In genomic region chr13:45444652-45445051, GRCm38 (mm10) we compare ENCODE assay signal across 23 mouse cellular contexts. TPM values are rescaled to one million over a fixed set of nuclear protein-coding genes. Genes with fewer than 3 reads are reported as not detected.
A peak's percentile ranks its signal among the peaks of the same experiment; 100 is the strongest.
DNase-seq lines count a peak whose midpoint lies in the region; ATAC-seq and TF ChIP-seq lines count a peak whose summit lies in the region.
"Had no signal": no experiment of that assay in that cellular context is flagged by ENCODE, and none has a peak within 500 bp of the region (broad histone marks: within the 10 kb centered on the region; RNA-seq: fewer than 3 reads in every experiment).

No protein-coding gene starts in this region.

- TF ChIP-seq POLR2A in liver, adult 2 months (IDR thresholded peaks at IDR 0.05; ENCODE audit: extremely low read depth, insufficient read depth, low read length) = no peak
- no peak for TF ChIP-seq POLR2A in MEL (IDR thresholded peaks at IDR 0.05; ENCODE audit: control insufficient read depth in 1 of 2, insufficient read depth in 1 of 2, low read depth in 1 of 2, low read length in 2 of 2, poor library complexity in 1 of 2)
- TF ChIP-seq POLR2A in thymus, adult 2 months (IDR thresholded peaks at IDR 0.05; ENCODE audit: control insufficient read depth, extremely low read depth, insufficient read depth, low read length, poor library complexity) = no peak

- H3K36me3 ChIP-seq in liver, adult 2 months (ENCODE audit: control insufficient read depth, insufficient read depth, low read length) = no peaks in the 10 kb centered on the region
- no peaks in the 10 kb centered on the region for H3K36me3 ChIP-seq in liver, embryonic 12.5 days
- H3K36me3 ChIP-seq in MEL (ENCODE audit: control insufficient read depth in 1 of 2, insufficient read depth in 2 of 2, low read length in 2 of 2) = peaks cover 0 to 21% of the 10 kb centered on the region in 2 experiments; a peak in 2 of 4 replicates
- no peaks in the 10 kb centered on the region for H3K36me3 ChIP-seq in thymus, adult 2 months (ENCODE audit: control insufficient read depth, insufficient read depth, low read length)
- H3K36me3 ChIP-seq: heart, embryonic 13.5 days; limb, embryonic 15.5 days; lung, embryonic 15.5 days; neural tube, embryonic 15.5 days had no signal

- peak overlapping the region; percentile 56 for H3K27ac ChIP-seq in liver, adult 2 months (replicated peaks; ENCODE audit: insufficient read depth, low read depth, low read length)
- H3K27ac ChIP-seq in liver, embryonic 12.5 days = no peak overlapping the region; the same call in 1 of the 2 replicates
- no peak overlapping the region for H3K27ac ChIP-seq in MEL (ENCODE audit: control insufficient read depth, low read depth, low read length)
- peak overlapping the region; percentile 90 for H3K27ac ChIP-seq in brown adipose tissue, adult 24 weeks (replicated peaks; ENCODE audit: low read depth, low read length)
- no peak overlapping the region for H3K27ac ChIP-seq in thymus, adult 2 months (ENCODE audit: control insufficient read depth, insufficient read depth, low read length)
- H3K27ac ChIP-seq: heart, embryonic 13.5 days; kidney, postnatal 0 days; layer of hippocampus, adult 2 months; limb, embryonic 15.5 days; lung, embryonic 15.5 days; neural tube, embryonic 15.5 days had no signal

- 0 out of 2 replicates have a peak, but pooled peaks cover 3% of the 10 kb centered on the region for H3K27me3 ChIP-seq in liver, adult 2 months (ENCODE audit: control insufficient read depth, insufficient read depth, low read length)
- peaks cover 27% of the 10 kb centered on the region; the same call in 1 of the 2 replicates for H3K27me3 ChIP-seq in liver, embryonic 12.5 days (replicated peaks)
- no peaks in the 10 kb centered on the region for H3K27me3 ChIP-seq in MEL (ENCODE audit: control insufficient read depth in 1 of 2, insufficient read depth in 2 of 2, low read length in 2 of 2)
- H3K27me3 ChIP-seq in thymus, adult 2 months (ENCODE audit: control insufficient read depth, insufficient read depth, low read length) = no peaks in the 10 kb centered on the region
- H3K27me3 ChIP-seq: heart, embryonic 13.5 days; limb, embryonic 15.5 days; lung, embryonic 15.5 days had no signal

- no peak overlapping the region for H3K9ac ChIP-seq in liver, adult 2 months (ENCODE audit: low read depth, low read length)
- no peak overlapping the region for H3K9ac ChIP-seq in liver, embryonic 12.5 days
- H3K9ac ChIP-seq in MEL (ENCODE audit: control insufficient read depth, low read depth, low read length, poor library complexity, severe bottlenecking) = no peak overlapping the region
- H3K9ac ChIP-seq: heart, embryonic 13.5 days; limb, embryonic 15.5 days; lung, embryonic 15.5 days; neural tube, embryonic 15.5 days had no signal

- 61% methylated on average over 9 of the region's 9 CpGs for WGBS in liver, adult 2 months
- WGBS in liver, embryonic 12.5 days (ENCODE audit: insufficient replicate concordance) = 28% methylated on average over 9 of the region's 9 CpGs
- 31% methylated on average over 9 of the region's 9 CpGs for WGBS in thymus, adult 2 months

- DNase-seq in liver, adult 2 months (ENCODE audit: extremely low read depth, low read depth, low spot score) = no peak
- peak; percentile 60 for DNase-seq in MEL (ENCODE audit: low read depth, low spot score)
- DNase-seq in thymus, adult 2 months = no peak
- no peak for DNase-seq in urinary bladder, postnatal 10 days (ENCODE audit: low spot score)
- DNase-seq: adrenal gland, postnatal 14 days; cerebellum, adult 18-20 months; cerebellum, postnatal 25 days; gastrocnemius, postnatal 25 days; kidney, adult 11 months; layer of hippocampus, postnatal 36 days; midbrain, embryonic 14.5 days; thymus, postnatal 14 days had no signal

- no peak for ATAC-seq in liver, embryonic 12.5 days
- ATAC-seq in megakaryocyte progenitor cell, adult 5-6 weeks (replicated peaks; ENCODE audit: poor library complexity) = peak; percentile 53
- ATAC-seq: CD4-positive, CD25-positive, alpha-beta regulatory T cell, adult 4 months had no signal

- H3K4me1 ChIP-seq in liver, adult 2 months (ENCODE audit: control insufficient read depth, insufficient read depth, low read length) = peaks cover 2% of the 10 kb centered on the region; the same call in 1 of the 2 replicates
- peaks cover 40% of the 10 kb centered on the region for H3K4me1 ChIP-seq in liver, embryonic 12.5 days
- H3K4me1 ChIP-seq in MEL (ENCODE audit: control insufficient read depth in 1 of 2, insufficient read depth in 2 of 2, low read length in 2 of 2) = peaks cover 0 to 24% of the 10 kb centered on the region in 2 experiments; a peak in 2 of 4 replicates
- peaks cover 30% of the 10 kb centered on the region for H3K4me1 ChIP-seq in brown adipose tissue, adult 24 weeks (ENCODE audit: control insufficient read depth, insufficient read depth, insufficient read length, low read length)
- peaks cover 10% of the 10 kb centered on the region for H3K4me1 ChIP-seq in thymus, adult 2 months (replicated peaks; ENCODE audit: control insufficient read depth, insufficient read depth, low read length)

- no peak overlapping the region for H3K4me2 ChIP-seq in liver, embryonic 12.5 days
- H3K4me2 ChIP-seq: heart, embryonic 13.5 days; limb, embryonic 15.5 days; lung, embryonic 15.5 days; neural tube, embryonic 15.5 days had no signal

- H3K9me3 ChIP-seq in liver, embryonic 12.5 days (replicated peaks) = no peaks in the 10 kb centered on the region
- H3K9me3 ChIP-seq in MEL (replicated peaks; ENCODE audit: insufficient read depth, low read length) = no peaks in the 10 kb centered on the region
- H3K9me3 ChIP-seq: heart, embryonic 13.5 days; limb, embryonic 15.5 days; lung, embryonic 15.5 days; neural tube, embryonic 15.5 days had no signal

- no peaks in the 10 kb centered on the region for H3K79me2 ChIP-seq in liver, adult 2 months (ENCODE audit: control insufficient read depth, insufficient read depth, low read length)
- no peaks in the 10 kb centered on the region for H3K79me2 ChIP-seq in MEL (ENCODE audit: control insufficient read depth, insufficient read depth, low read length, poor library complexity)

- TF ChIP-seq EP300 in MEL (IDR thresholded peaks at IDR 0.05; ENCODE audit: low read depth in 1 of 2, low read length in 2 of 2) = no peak

- TF ChIP-seq RAD21 in MEL (IDR thresholded peaks at IDR 0.05; ENCODE audit: low read depth, low read length) = no peak

- no peak for TF ChIP-seq CTCF in liver, adult 2 months (IDR thresholded peaks at IDR 0.05; ENCODE audit: low read depth, low read length)
- no peak for TF ChIP-seq CTCF in MEL (IDR thresholded peaks at IDR 0.05 in 2 of 3, conservative IDR thresholded peaks at IDR 0.05 in 1 of 3; ENCODE audit: control insufficient read depth in 1 of 3, insufficient read depth in 1 of 3, low read depth in 2 of 3, low read length in 3 of 3, poor library complexity in 1 of 3, severe bottlenecking in 1 of 3)
- no peak for TF ChIP-seq CTCF in thymus, adult 2 months (IDR thresholded peaks at IDR 0.05; ENCODE audit: borderline replicate concordance, control insufficient read depth, extremely low read depth, insufficient read depth, low read length, poor library complexity)

- H3K4me3 ChIP-seq in liver, adult 2 months (ENCODE audit: insufficient read depth, low read depth, low read length) = no peak overlapping the region
- H3K4me3 ChIP-seq in liver, embryonic 12.5 days = no peak overlapping the region
- no peak overlapping the region for H3K4me3 ChIP-seq in MEL (ENCODE audit: control insufficient read depth in 1 of 2, insufficient read depth in 1 of 2, low read depth in 2 of 2, low read length in 2 of 2)
- no peak overlapping the region for H3K4me3 ChIP-seq in brown adipose tissue, adult 24 weeks (ENCODE audit: insufficient read depth, low read depth, low read length)
- no peak overlapping the region for H3K4me3 ChIP-seq in thymus, adult 2 months (ENCODE audit: control insufficient read depth, insufficient read depth, low read length)
- H3K4me3 ChIP-seq: heart, embryonic 13.5 days; layer of hippocampus, adult 2 months; limb, embryonic 15.5 days; lung, embryonic 15.5 days; myocyte; neural tube, embryonic 15.5 days had no signal

TF ChIP-seq in MEL, 35 proteins besides CTCF, POLR2A, EP300 and RAD21:
- no peak for TF ChIP-seq USF1 (IDR thresholded peaks at IDR 0.05; ENCODE audit: low read depth, low read length)
- TF ChIP-seq MAX (IDR thresholded peaks at IDR 0.05; ENCODE audit: low read length) = 0 out of 2 replicates have a peak, but pooled peaks have one; percentile 33

RNA-seq across cellular contexts. Expression of gene Mylip, which starts 55.1 kb away (rescaled TPM):
- 9.5 and 9.6 TPM in 2 replicates for total RNA-seq in liver, adult 2 months (2014; rRNA removed)
- 2.9 and 4.8 TPM in 2 replicates for polyA plus RNA-seq in liver, adult 2 months (2012; rRNA removed)
- polyA plus RNA-seq in liver, embryonic 12.5 days (2016; fragmentation: Nextera tagmentation; extraction: Ambion mirVana) = 7.0 and 7.6 TPM in 2 replicates
- total RNA-seq in MEL (2012; rRNA removed) = 1.4 and 1.8 TPM in 2 replicates
- 1 to 10 TPM in 1 of 2 experiments, not detected in 1; 7.6 TPM for polyA plus RNA-seq in MEL (2012; ENCODE audit: insufficient read depth in 1 of 2, insufficient read length in 2 of 2, low read depth in 1 of 2, low replicate concordance in 2 of 2, missing spikeins in 1 of 2)
- polyA plus RNA-seq in brown adipose tissue, adult 24 weeks (2012; ENCODE audit: insufficient read depth, insufficient read length, missing spikeins) = 4.7 and 12.9 TPM in 2 replicates
- 11.3 and 11.7 TPM in 2 replicates for total RNA-seq in megakaryocyte progenitor cell, adult 5-6 weeks (2015)
- total RNA-seq in megakaryocyte progenitor cell, adult 5-6 weeks (2017) = 8.8 and 14.4 TPM in 2 replicates
- polyA plus RNA-seq in thymus, adult 2 months (2012; rRNA removed) = 54.0 and 54.2 TPM in 2 replicates

Comparison
In these comparisons a context has a peak if more than half of its experiments do, and no peak if none do; other contexts are left out.
1. H3K27ac ChIP-seq: peak in liver, adult 2 months (single experiment) and brown adipose tissue, adult 24 weeks (single experiment); none in liver, embryonic 12.5 days (single experiment), MEL (single experiment) and thymus, adult 2 months (single experiment).